ENCODE assay signal across 28 mouse cellular contexts in the genomic region with DNA sequence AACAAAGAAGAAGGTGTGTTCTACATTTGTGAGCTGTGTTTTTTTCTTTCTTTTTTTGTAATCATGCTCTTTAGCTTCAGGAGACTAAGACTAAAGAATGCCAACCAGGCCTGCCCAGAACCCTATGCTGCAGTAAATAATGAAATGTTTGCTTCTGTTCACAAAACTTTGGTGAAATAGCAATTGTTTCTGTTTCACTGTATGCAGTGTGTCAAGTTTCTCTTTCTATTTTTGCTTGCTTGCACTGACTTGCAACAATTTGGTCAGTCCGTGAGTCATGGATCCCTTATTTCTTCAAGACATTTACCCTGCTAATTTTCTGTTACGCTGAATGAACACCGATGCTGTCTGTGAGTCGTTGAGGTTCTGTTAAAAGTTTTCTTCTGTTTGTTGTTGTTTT.
"Had no signal": no experiment of that assay in that cellular context is flagged by ENCODE, and none has a peak within 500 bp of the region (broad histone marks: within the 10 kb centered on the region; RNA-seq: fewer than 3 reads in every experiment).

No protein-coding gene starts in this region.

- H3K27ac ChIP-seq: left cerebral cortex, adult 2 months; limb, embryonic 10.5 days; limb, embryonic 12.5 days; limb, embryonic 13.5 days; limb, embryonic 15.5 days; liver, embryonic 12.5 days; liver, embryonic 13.5 days; liver, embryonic 14.5 days; liver, embryonic 15.5 days; lung, embryonic 15.5 days; macrophage; midbrain, embryonic 10.5 days; midbrain, embryonic 12.5 days; midbrain, embryonic 13.5 days; midbrain, embryonic 15.5 days had no signal

- H3K4me1 ChIP-seq: limb, embryonic 10.5 days; limb, embryonic 12.5 days; limb, embryonic 13.5 days; limb, embryonic 15.5 days; liver, embryonic 13.5 days; liver, embryonic 15.5 days; lung, embryonic 15.5 days; megakaryocyte, embryonic 14.5 days; midbrain, embryonic 10.5 days; midbrain, embryonic 12.5 days; midbrain, embryonic 13.5 days; midbrain, embryonic 15.5 days had no signal

- H3K9ac ChIP-seq: limb, embryonic 12.5 days; limb, embryonic 13.5 days; limb, embryonic 15.5 days; liver, embryonic 12.5 days; liver, embryonic 13.5 days; liver, embryonic 14.5 days; liver, embryonic 15.5 days; liver, postnatal 0 days; lung, embryonic 14.5 days; lung, embryonic 15.5 days; midbrain, embryonic 12.5 days; midbrain, embryonic 13.5 days; midbrain, embryonic 15.5 days had no signal

- H3K4me3 ChIP-seq: left cerebral cortex, adult 2 months; limb, embryonic 10.5 days; limb, embryonic 12.5 days; limb, embryonic 13.5 days; limb, embryonic 15.5 days; liver, embryonic 12.5 days; liver, embryonic 13.5 days; liver, embryonic 15.5 days; lung, embryonic 15.5 days; megakaryocyte, embryonic 14.5 days; midbrain, embryonic 10.5 days; midbrain, embryonic 12.5 days; midbrain, embryonic 13.5 days; midbrain, embryonic 15.5 days had no signal

- H3K27me3 ChIP-seq: limb, embryonic 12.5 days; limb, embryonic 13.5 days; limb, embryonic 15.5 days; liver, embryonic 12.5 days; liver, embryonic 13.5 days; liver, embryonic 15.5 days; lung, embryonic 15.5 days; megakaryocyte, embryonic 14.5 days; midbrain, embryonic 12.5 days; midbrain, embryonic 13.5 days; midbrain, embryonic 15.5 days had no signal

- H3K9me3 ChIP-seq: limb, embryonic 10.5 days; limb, embryonic 12.5 days; limb, embryonic 13.5 days; limb, embryonic 15.5 days; liver, embryonic 12.5 days; liver, embryonic 13.5 days; liver, embryonic 15.5 days; lung, embryonic 15.5 days; megakaryocyte, embryonic 14.5 days; midbrain, embryonic 10.5 days; midbrain, embryonic 12.5 days; midbrain, embryonic 13.5 days; midbrain, embryonic 15.5 days had no signal

- DNase-seq: left cerebral cortex, postnatal 4 days; liver; liver, embryonic 13.5 days; liver, postnatal 0 days; lung, adult 2 months; lung, embryonic 14.5 days; lung, postnatal 10 days; lung, postnatal 14 days; lung, postnatal 36 days; lung, postnatal 4 days; midbrain, embryonic 14.5 days had no signal

- H3K36me3 ChIP-seq: limb, embryonic 10.5 days; limb, embryonic 12.5 days; limb, embryonic 13.5 days; limb, embryonic 15.5 days; liver, embryonic 12.5 days; liver, embryonic 13.5 days; liver, embryonic 15.5 days; lung, embryonic 15.5 days; midbrain, embryonic 10.5 days; midbrain, embryonic 12.5 days; midbrain, embryonic 13.5 days; midbrain, embryonic 15.5 days had no signal

- H3K4me2 ChIP-seq: limb, embryonic 12.5 days; limb, embryonic 13.5 days; limb, embryonic 15.5 days; liver, embryonic 11.5 days; liver, embryonic 12.5 days; liver, embryonic 13.5 days; liver, embryonic 15.5 days; lung, embryonic 14.5 days; lung, embryonic 15.5 days; midbrain, embryonic 11.5 days; midbrain, embryonic 12.5 days; midbrain, embryonic 13.5 days; midbrain, embryonic 15.5 days had no signal
